In the genomic region with DNA sequence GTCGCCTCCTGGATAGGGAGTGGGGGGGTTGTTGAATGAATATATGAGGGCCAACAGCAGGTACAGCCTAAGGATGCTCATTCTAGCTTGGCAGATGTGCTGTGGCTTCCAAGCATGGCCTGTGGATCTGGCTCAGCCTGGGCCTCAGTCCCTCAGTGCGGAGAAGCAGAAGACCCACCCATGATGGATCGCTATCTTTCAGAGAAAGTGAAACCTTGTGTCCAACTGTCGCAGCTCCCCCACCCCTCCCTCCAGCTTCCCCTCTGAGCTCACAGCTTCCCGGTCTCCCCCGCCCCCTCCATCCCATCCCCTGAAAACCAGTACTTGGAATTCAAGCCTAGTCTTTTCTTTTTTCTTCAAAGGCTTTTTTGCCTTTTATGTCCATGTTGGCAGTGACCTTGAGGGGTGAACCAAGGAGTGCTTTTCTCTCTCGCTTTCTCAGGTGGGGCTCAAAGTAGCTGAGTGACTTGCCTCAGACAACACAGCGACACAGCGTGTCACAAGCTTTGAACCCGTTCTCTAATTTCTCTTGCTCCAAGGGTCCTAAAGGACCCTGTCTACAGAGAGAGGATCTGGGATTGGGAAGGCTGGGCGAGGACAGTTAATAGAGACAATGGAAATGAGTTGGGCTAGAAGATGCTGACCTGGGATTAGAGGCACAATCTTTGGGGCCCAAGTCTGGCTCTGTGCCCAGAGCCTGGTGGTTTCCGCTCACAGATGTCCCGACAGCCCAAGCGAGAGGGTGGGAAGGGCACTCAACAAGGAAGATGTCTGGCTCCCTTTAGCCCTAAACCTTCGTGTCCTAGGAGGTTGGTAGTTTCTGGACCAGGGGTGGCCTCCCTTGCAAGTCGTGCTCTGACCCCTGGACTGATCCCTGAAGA, we compare ENCODE assay signal across 9 mouse cellular contexts. TPM values are rescaled to one million over a fixed set of nuclear protein-coding genes. Genes with fewer than 3 reads are reported as not detected.
DNase-seq lines count a peak whose midpoint lies in the region; ATAC-seq and TF ChIP-seq lines count a peak whose summit lies in the region.
"Had no signal": no experiment of that assay in that cellular context is flagged by ENCODE, and none has a peak within 500 bp of the region (broad histone marks: within the 10 kb centered on the region; RNA-seq: fewer than 3 reads in every experiment).

Osm (plus strand) TSS at position 756 of the 881 bp plus-strand sequence.

- H3K36me3 ChIP-seq in MEL (ENCODE audit: control insufficient read depth in 1 of 2, insufficient read depth in 2 of 2, low read length in 2 of 2): peaks cover 0 to 6% of the 10 kb centered on the region in 2 experiments; a peak in 2 of 4 replicates

- H3K27ac ChIP-seq in MEL (ENCODE audit: control insufficient read depth, low read depth, low read length): peak within 1 kb of the TSS; percentile 95

- TF ChIP-seq CTCF in MEL (IDR thresholded peaks at IDR 0.05 in 2 of 3, conservative IDR thresholded peaks at IDR 0.05 in 1 of 3; ENCODE audit: control insufficient read depth in 1 of 3, insufficient read depth in 1 of 3, low read depth in 2 of 3, low read length in 3 of 3, poor library complexity in 1 of 3, severe bottlenecking in 1 of 3): no peak

- H3K79me2 ChIP-seq in MEL (ENCODE audit: control insufficient read depth, insufficient read depth, low read length, poor library complexity): peaks cover 24% of the 10 kb centered on the region

- TF ChIP-seq EP300 in MEL (IDR thresholded peaks at IDR 0.05; ENCODE audit: low read depth in 1 of 2, low read length in 2 of 2): peak; percentile 70

- peaks cover 0 to 22% of the 10 kb centered on the region in 2 experiments; a peak in 2 of 4 replicates for H3K4me1 ChIP-seq in MEL (ENCODE audit: control insufficient read depth in 1 of 2, insufficient read depth in 2 of 2, low read length in 2 of 2)

- H3K9ac ChIP-seq in MEL (ENCODE audit: control insufficient read depth, low read depth, low read length, poor library complexity, severe bottlenecking): peak within 1 kb of the TSS; percentile 91
- H3K9ac ChIP-seq: lung, embryonic 14.5 days had no signal

- peak within 1 kb of the TSS; percentile 82 to 97 for H3K4me3 ChIP-seq in MEL (ENCODE audit: control insufficient read depth in 1 of 2, insufficient read depth in 1 of 2, low read depth in 2 of 2, low read length in 2 of 2)

- TF ChIP-seq RAD21 in MEL (IDR thresholded peaks at IDR 0.05; ENCODE audit: low read depth, low read length): no peak

- intact Hi-C loops in left cerebral cortex, postnatal 4 days (cut with DNase I): no loop called here

- ATAC-seq in CD4-positive, CD25-positive, alpha-beta regulatory T cell, adult 4 months: peak; percentile 48

- H3K9me3 ChIP-seq in MEL (replicated peaks; ENCODE audit: insufficient read depth, low read length): no peaks in the 10 kb centered on the region

- TF ChIP-seq POLR2A in MEL (IDR thresholded peaks at IDR 0.05; ENCODE audit: control insufficient read depth in 1 of 2, insufficient read depth in 1 of 2, low read depth in 1 of 2, low read length in 2 of 2, poor library complexity in 1 of 2): peak; percentile 34 to 88; a peak in 3 of 4 replicates

- H3K27me3 ChIP-seq in MEL (ENCODE audit: control insufficient read depth in 1 of 2, insufficient read depth in 2 of 2, low read length in 2 of 2): no peaks in the 10 kb centered on the region

- peak; percentile 97 for DNase-seq in MEL (ENCODE audit: low read depth, low spot score)
- peak; percentile 57 for DNase-seq in liver
- DNase-seq in spleen, adult 12 weeks (ENCODE audit: low spot score): peak; percentile 59
- no peak for DNase-seq in cerebellum, adult 8-10 months
- DNase-seq in cerebellum, postnatal 4 days (ENCODE audit: low spot score in 2 of 2): no peak
- DNase-seq in left cerebral cortex, postnatal 4 days: no peak
- DNase-seq: kidney, postnatal 25 days; lung, embryonic 14.5 days had no signal

TF ChIP-seq in MEL, 35 proteins besides CTCF, POLR2A, EP300 and RAD21:
- TF ChIP-seq MXI1 (IDR thresholded peaks at IDR 0.05; ENCODE audit: low read depth, low read length) (no peak; the same call in none of the 2 replicates), BHLHE40 (IDR thresholded peaks at IDR 0.05; ENCODE audit: borderline replicate concordance, low read depth, low read length) (no peak; the same call in 1 of the 2 replicates), TBP (IDR thresholded peaks at IDR 0.05; ENCODE audit: low read depth, low read length) (peak; percentile 65; the same call in 1 of the 2 replicates), MAZ (IDR thresholded peaks at IDR 0.05; ENCODE audit: low read depth, low read length) (0 out of 2 replicates have a peak, but pooled peaks have one; percentile 33), E2F4 (IDR thresholded peaks at IDR 0.05; ENCODE audit: borderline replicate concordance, low read depth, low read length) (no peak), SMC3 (IDR thresholded peaks at IDR 0.05; ENCODE audit: low read depth, low read length) (no peak), ZC3H11A (IDR thresholded peaks at IDR 0.05; ENCODE audit: low read depth, low read length) (no peak), TCF12 (IDR thresholded peaks at IDR 0.05; ENCODE audit: low read depth, low read length) (peak; percentile 64; the same call in 1 of the 2 replicates), RCOR1 (IDR thresholded peaks at IDR 0.05; ENCODE audit: low read depth, low read length) (peak; percentile 82), ZNF384 (IDR thresholded peaks at IDR 0.05; ENCODE audit: low read depth, low read length) (no peak), ZKSCAN1 (IDR thresholded peaks at IDR 0.05; ENCODE audit: low read depth, low read length) (no peak), GATA1 (IDR thresholded peaks at IDR 0.05; ENCODE audit: low read depth, low read length) (peak; percentile 61; the same call in 1 of the 2 replicates), CHD1 (IDR thresholded peaks at IDR 0.05; ENCODE audit: low read depth, low read length) (no peak; the same call in 1 of the 2 replicates), KAT2A (conservative IDR thresholded peaks at IDR 0.05; ENCODE audit: low read depth, low read length) (peak; percentile 19; the same call in 1 of the 2 replicates), ZMIZ1 (IDR thresholded peaks at IDR 0.05; ENCODE audit: low read depth, low read length) (peak; percentile 75), MAX (IDR thresholded peaks at IDR 0.05; ENCODE audit: low read length) (peak; percentile 50; the same call in 1 of the 2 replicates), SIN3A (IDR thresholded peaks at IDR 0.05; ENCODE audit: low read length) (peak; percentile 66), USF1 (IDR thresholded peaks at IDR 0.05; ENCODE audit: low read depth, low read length) (no peak), NELFE (IDR thresholded peaks at IDR 0.05; ENCODE audit: low read depth, low read length) (peak; percentile 76), MYC (IDR thresholded peaks at IDR 0.05; ENCODE audit: low read depth, low read length) (peak; percentile 13; the same call in 1 of the 2 replicates), HCFC1 (IDR thresholded peaks at IDR 0.05; ENCODE audit: low read depth, low read length) (peak; percentile 75), NRF1 (IDR thresholded peaks at IDR 0.05; ENCODE audit: insufficient read depth, low read depth, low read length, poor library complexity, severe bottlenecking) (no peak), GABPA (IDR thresholded peaks at IDR 0.05; ENCODE audit: low read depth, low read length) (no peak), CHD2 (IDR thresholded peaks at IDR 0.05; ENCODE audit: low read length) (no peak), MEF2A (IDR thresholded peaks at IDR 0.05; ENCODE audit: extremely low read depth, insufficient replicate concordance, low read depth, low read length, poor library complexity, severe bottlenecking) (no peak), ETS1 (IDR thresholded peaks at IDR 0.05; ENCODE audit: low read depth, low read length) (peak; percentile 77), USF2 (IDR thresholded peaks at IDR 0.05; ENCODE audit: borderline replicate concordance in 1 of 2, insufficient read depth in 1 of 2, low read depth in 1 of 2, low read length in 2 of 2) (no peak), JUND (IDR thresholded peaks at IDR 0.05; ENCODE audit: low read depth, low read length) (no peak), ELF1 (IDR thresholded peaks at IDR 0.05; ENCODE audit: low read depth, low read length) (peak; percentile 80), UBTF (IDR thresholded peaks at IDR 0.05; ENCODE audit: borderline replicate concordance, insufficient read depth, low read depth, low read length) (0 out of 2 replicates have a peak, but pooled peaks have one; percentile 31), TAL1 (IDR thresholded peaks at IDR 0.05; ENCODE audit: low read length) (peak; percentile 61), MYB (IDR thresholded peaks at IDR 0.05; ENCODE audit: low read depth, low read length) (peak; percentile 58), MAFK (IDR thresholded peaks at IDR 0.05; ENCODE audit: borderline replicate concordance, low read depth, low read length) (no peak; the same call in 1 of the 2 replicates), POLR2AphosphoS2 (IDR thresholded peaks at IDR 0.05; ENCODE audit: low read length) (peak; percentile 44; the same call in 1 of the 2 replicates), POLR2AphosphoS5 (IDR thresholded peaks at IDR 0.05; ENCODE audit: borderline replicate concordance, low read depth, low read length) (no peak)

RNA-seq across cellular contexts. Expression of gene Osm, which starts in this region (rescaled TPM):
- polyA plus RNA-seq in CD4-positive, CD25-positive, alpha-beta regulatory T cell, adult 4 months (2017; shearing (Covaris generic)): 10 to 100 TPM; 18.6 to 22.8 TPM
- total RNA-seq in MEL (2012; rRNA removed): 11.2 and 15.4 TPM in 2 replicates
- polyA plus RNA-seq in MEL (2012; ENCODE audit: insufficient read depth in 1 of 2, insufficient read length in 2 of 2, low read depth in 1 of 2, low replicate concordance in 2 of 2, missing spikeins in 1 of 2): 10 to 100 TPM in 1 of 2 experiments, not detected in 1; 10.6 TPM
- total RNA-seq in left cerebral cortex, postnatal 4 days (2021): under 1 TPM in 1 of 2 experiments, not detected in 1; 0.30 TPM
- polyA plus RNA-seq: lung, embryonic 14.5 days had no signal

Comparison
In these comparisons a context has a peak if more than half of its experiments do, and no peak if none do; other contexts are left out.
1. DNase-seq: peak in MEL (single experiment), liver (single experiment) and spleen, adult 12 weeks (single experiment); none in cerebellum, adult 8-10 months (single experiment), cerebellum, postnatal 4 days (0 of 2) and left cerebral cortex, postnatal 4 days (single experiment).